Mouse (Mus musculus) megakaryocyte, adult 5-6 weeks (primary cell): ENCODE results near the gene Chga. TPM values are rescaled to one million over a fixed set of nuclear protein-coding genes. Genes with fewer than 3 reads are reported as not detected.

Experiments used
- ATAC-seq: 2 replicates; pipeline ENCODE4 v1.8.0; 2016; ENCODE audit warnings: mild to moderate bottlenecking, inconsistent platforms; ENCODE audit not compliant: poor library complexity, severe bottlenecking
- total RNA-seq, 2 experiments: library from RNA; stranded (forward) in 1 of 2; stranded (reverse) in 1 of 2; fragments of 153-499, 151-499 nt in 1 of 2; fragments of 221-1000, 200-1000 nt in 1 of 2; gene quantifications; 2 replicates each; pipeline versions ENCODE4 v1.2.3 to v1.2.4; 2015 to 2017

Gene Chga
- total RNA-seq (2015) (not detected in 2 replicates), total RNA-seq (2017) (not detected in 2 replicates)

- 0 out of 2 replicates have a peak, but pooled peaks have one; percentile 24 for ATAC-seq
These were observed at the start of gene Chga for GRCm38 (mm10) chr12:102554721-102555516. Gene Chga (plus strand): TSS chr12:102554969.

GRCm38 (mm10) chr12:102505131-102505713, 49.5 kb upstream of the Chga start:
- no peak for ATAC-seq

- no peak for ATAC-seq
These were observed 48.8 kb upstream of the Chga start for GRCm38 (mm10) chr12:102505949-102506348.

- no peak for ATAC-seq
These were observed 43.4 kb upstream of the Chga start for GRCm38 (mm10) chr12:102511363-102511762.

- no peak for ATAC-seq
These were observed 40.6 kb upstream of the Chga start for GRCm38 (mm10) chr12:102514151-102514550.

- ATAC-seq: no peak
These were observed 40.0 kb upstream of the Chga start for GRCm38 (mm10) chr12:102514751-102515150.

GRCm38 (mm10) chr12:102516151-102516550, 38.6 kb upstream of the Chga start:
- no peak for ATAC-seq

GRCm38 (mm10) chr12:102517647-102518046, 37.1 kb upstream of the Chga start:
- peak; percentile 70 for ATAC-seq

GRCm38 (mm10) chr12:102519929-102520720, 34.6 kb upstream of the Chga start:
- ATAC-seq: no peak

GRCm38 (mm10) chr12:102521777-102522319, 32.9 kb upstream of the Chga start:
- no peak for ATAC-seq

GRCm38 (mm10) chr12:102524216-102524615, 30.6 kb upstream of the Chga start:
- ATAC-seq: peak; percentile 70

GRCm38 (mm10) chr12:102524760-102525159, 30.0 kb upstream of the Chga start:
- 0 out of 2 replicates have a peak, but pooled peaks have one; percentile 33 for ATAC-seq

- no peak for ATAC-seq
These were observed 26.8 kb upstream of the Chga start for GRCm38 (mm10) chr12:102527989-102528388.

GRCm38 (mm10) chr12:102535796-102536195, 19.0 kb upstream of the Chga start:
- ATAC-seq: no peak

GRCm38 (mm10) chr12:102540278-102540677, 14.5 kb upstream of the Chga start:
- ATAC-seq: no peak

- ATAC-seq: no peak
These were observed 13.6 kb upstream of the Chga start for GRCm38 (mm10) chr12:102541168-102541567.

- ATAC-seq: no peak
These were observed 9.6 kb upstream of the Chga start for GRCm38 (mm10) chr12:102545122-102545521.

GRCm38 (mm10) chr12:102550529-102550928, 4.2 kb upstream of the Chga start:
- ATAC-seq: peak; percentile 67; the same call in 1 of the 2 replicates

GRCm38 (mm10) chr12:102551186-102551585, 3.6 kb upstream of the Chga start:
- ATAC-seq: no peak

- no peak for ATAC-seq
These were observed 2.8 kb upstream of the Chga start for GRCm38 (mm10) chr12:102552001-102552400.

- ATAC-seq: no peak
These were observed 979 bp upstream of the Chga start for GRCm38 (mm10) chr12:102553705-102554275.
